Mouse (Mus musculus) adrenal gland, postnatal 4 days (tissue): Measurements from ENCODE around the gene Pcyox1. TPM values are rescaled to one million over a fixed set of nuclear protein-coding genes. Genes with fewer than 3 reads are reported as not detected.
"Not testable (repeated sequence)": the region's sequence is repeated elsewhere in the genome, so short reads cannot be mapped to it uniquely, and the experiment has no call there.

Experiments
- DNase-seq, 2 experiments: peaks; one replicate each; pipeline ENCODE4 v3.0.0; 2021 to 2022; ENCODE audit warnings: low spot score in 2 of 2, mixed read lengths in 2 of 2
- total RNA-seq, 2 experiments: library from RNA; stranded (reverse); gene quantifications; 2 replicates each; pipeline ENCODE4 v1.2.3; 2021

The Pcyox1 gene
- total RNA-seq, 2 experiments from 2014 or later = 180 to 205 TPM

- DNase-seq = no peak
Measured at GRCm38 (mm10) chr6:86366853-86367249, 30.1 kb downstream of the Pcyox1 start.

GRCm38 (mm10) chr6:86366125-86366852 is 30.7 kb downstream of the Pcyox1 start:
- DNase-seq = peak; percentile 19 to 53

GRCm38 (mm10) chr6:86365371-86366124 is 31.4 kb downstream of the Pcyox1 start, which contains the start of gene Fam136a:
TSS of gene Fam136a (plus strand) at chr6:86365646.
- peak; percentile 89 to 94 for DNase-seq

- peak in 1 of 2 experiments; percentile 65 for DNase-seq
Measured at GRCm38 (mm10) chr6:86364442-86365141, 32.4 kb downstream of the Pcyox1 start.

GRCm38 (mm10) chr6:86361373-86361772 is 35.6 kb downstream of the Pcyox1 start:
- no peak for DNase-seq

- no peak for DNase-seq
Measured at GRCm38 (mm10) chr6:86360691-86361090, 36.3 kb downstream of the Pcyox1 start.

- no peak for DNase-seq
Measured at GRCm38 (mm10) chr6:86356956-86357355, 40.0 kb downstream of the Pcyox1 start.

GRCm38 (mm10) chr6:86354948-86355347 is 42.0 kb downstream of the Pcyox1 start:
- no peak for DNase-seq

GRCm38 (mm10) chr6:86349257-86349656 is 47.7 kb downstream of the Pcyox1 start:
- no peak for DNase-seq

- DNase-seq = no peak
Measured at GRCm38 (mm10) chr6:86346063-86346462, 50.9 kb downstream of the Pcyox1 start.

- DNase-seq = no peak
Measured at GRCm38 (mm10) chr6:86343656-86344055, 53.3 kb downstream of the Pcyox1 start.

GRCm38 (mm10) chr6:86336340-86336739 is 60.6 kb downstream of the Pcyox1 start:
- not testable (repeated sequence) for DNase-seq

Other genes starting within 250 kb of the Pcyox1 start
- 10 to 100 TPM; 10.2 to 10.4 TPM for gene Tgfa, start 201.9 kb downstream of the Pcyox1 start, total RNA-seq
- 10 to 100 TPM; 84.1 to 84.5 TPM for gene Fam136a, start 31.5 kb downstream of the Pcyox1 start, total RNA-seq
- gene Snrpg, start 25.9 kb downstream of the Pcyox1 start, total RNA-seq = 100 to 1,000 TPM; 383 to 436 TPM
- gene Tia1, start 7.1 kb upstream of the Pcyox1 start, total RNA-seq = 100 to 1,000 TPM; 105 to 120 TPM
- gene Gm44790, start 29.5 kb upstream of the Pcyox1 start, total RNA-seq = 1 to 10 TPM in 1 of 2 experiments, not detected in 1; 2.1 TPM
- gene C87436, start 41.2 kb upstream of the Pcyox1 start, total RNA-seq = 10 to 100 TPM; 17.6 to 19.1 TPM
- 100 to 1,000 TPM; 273 to 288 TPM for gene Pcbp1, start 129.2 kb upstream of the Pcyox1 start, total RNA-seq
- 1 to 10 TPM in 1 of 2 experiments, under 1 TPM in 1; 0.99 to 1.1 TPM for gene Asprv1, start 231.0 kb upstream of the Pcyox1 start, total RNA-seq